Mouse (Mus musculus) E14TG2a.4 (cell line): ENCODE measurements around the gene Srgap2.

Experiments used
- H3K27me3 ChIP-seq: 2 replicates; pipeline ENCODE4 v1.6.1; 2014; ENCODE audit warnings: low read length, control low read depth; ENCODE audit not compliant: insufficient read depth
- H3K36me3 ChIP-seq: 2 replicates; pipeline ENCODE4 v1.6.1; 2014; ENCODE audit warnings: low read length, control low read depth; ENCODE audit not compliant: insufficient read depth
- H3K4me1 ChIP-seq: replicated peaks from 2 replicates; pipeline ENCODE4 v1.6.1; 2014; ENCODE audit warnings: low read depth, low read length, control low read depth
- H3K4me3 ChIP-seq: replicated peaks from 2 replicates; pipeline ENCODE4 v1.5.1; 2014; ENCODE audit warnings: mild to moderate bottlenecking, low read length
- H3K9me3 ChIP-seq: 2 replicates; pipeline ENCODE4 v1.6.1; 2014; ENCODE audit warnings: low read length, control low read depth
- CTCF ChIP-seq: conservative IDR thresholded peaks from 2 replicates; pipeline ENCODE4 v1.5.1; 2014; ENCODE audit warnings: low read length
- NANOG ChIP-seq: IDR thresholded peaks from 2 replicates; pipeline ENCODE4 v1.6.1; 2014; ENCODE audit warnings: borderline replicate concordance, low read length, mixed read lengths
- POU5F1 ChIP-seq: IDR thresholded peaks from 2 replicates; pipeline ENCODE4 v1.6.1; 2014; ENCODE audit warnings: low read length, borderline replicate concordance

The Srgap2 gene

DNA sequence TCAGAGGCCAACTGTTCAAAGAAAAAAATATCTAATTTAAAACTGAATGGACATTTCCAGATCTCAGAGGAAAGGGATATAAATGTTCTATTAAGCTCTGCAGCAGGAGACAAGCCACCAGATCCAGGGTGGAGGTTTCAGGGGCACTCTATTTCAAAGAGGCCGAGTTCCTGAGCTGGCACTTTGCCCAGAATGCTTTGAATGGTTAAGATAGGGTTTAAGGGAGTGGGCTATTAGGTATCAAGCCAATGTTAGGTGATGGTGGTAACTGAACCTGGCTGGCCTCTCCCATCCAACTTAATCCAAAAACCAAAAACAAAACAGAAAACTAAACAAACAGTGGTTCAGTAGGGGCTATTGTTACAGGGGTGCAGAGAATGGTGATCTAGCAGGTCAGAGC lies 146.9 kb downstream of the Srgap2 start:
- TF ChIP-seq NANOG, result no peak
- TF ChIP-seq POU5F1, result no peak
- TF ChIP-seq CTCF, result no peak
- peaks cover 21% of the 10 kb centered on the region for H3K9me3 ChIP-seq

DNA sequence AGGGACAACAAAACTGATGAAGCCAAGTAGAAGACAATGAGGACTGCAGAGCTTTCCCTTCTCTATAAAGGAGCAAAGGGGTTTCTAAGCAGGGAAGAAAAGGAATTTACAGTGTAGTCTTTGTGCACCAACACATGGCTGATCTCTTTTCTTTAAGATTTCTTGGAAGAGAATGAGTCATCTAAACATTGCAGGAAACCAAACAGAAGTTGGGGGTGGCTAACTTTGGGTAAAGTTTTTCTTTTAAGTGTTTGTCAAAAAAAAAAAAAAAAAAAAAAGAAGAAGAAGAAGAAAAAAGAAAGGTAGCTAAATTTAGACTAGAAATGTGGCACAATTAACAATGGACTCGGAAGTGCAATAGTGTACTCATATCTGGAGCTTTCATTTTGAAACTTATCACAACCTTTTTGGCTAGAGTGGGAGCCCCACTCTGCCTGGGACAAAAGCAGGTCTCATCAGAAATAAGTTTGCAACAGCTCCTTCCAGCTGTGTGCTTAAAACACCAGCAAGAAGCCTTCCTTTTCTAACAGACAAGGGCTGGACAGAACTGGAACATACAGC lies 148.2 kb downstream of the Srgap2 start:
- TF ChIP-seq POU5F1 (no peak), NANOG (no peak), CTCF (no peak)
- Histone ChIP-seq H3K27me3 (no peaks in the 10 kb centered on the region), H3K4me1 (peaks cover 10% of the 10 kb centered on the region)

More for the DNA sequence above, 146.9 kb downstream of the Srgap2 start:
- Histone ChIP-seq H3K27me3 (no peaks in the 10 kb centered on the region), H3K36me3 (peaks cover 11% of the 10 kb centered on the region), H3K4me3 (no peak overlapping the region), H3K4me1 (peaks cover 10% of the 10 kb centered on the region)

DNA sequence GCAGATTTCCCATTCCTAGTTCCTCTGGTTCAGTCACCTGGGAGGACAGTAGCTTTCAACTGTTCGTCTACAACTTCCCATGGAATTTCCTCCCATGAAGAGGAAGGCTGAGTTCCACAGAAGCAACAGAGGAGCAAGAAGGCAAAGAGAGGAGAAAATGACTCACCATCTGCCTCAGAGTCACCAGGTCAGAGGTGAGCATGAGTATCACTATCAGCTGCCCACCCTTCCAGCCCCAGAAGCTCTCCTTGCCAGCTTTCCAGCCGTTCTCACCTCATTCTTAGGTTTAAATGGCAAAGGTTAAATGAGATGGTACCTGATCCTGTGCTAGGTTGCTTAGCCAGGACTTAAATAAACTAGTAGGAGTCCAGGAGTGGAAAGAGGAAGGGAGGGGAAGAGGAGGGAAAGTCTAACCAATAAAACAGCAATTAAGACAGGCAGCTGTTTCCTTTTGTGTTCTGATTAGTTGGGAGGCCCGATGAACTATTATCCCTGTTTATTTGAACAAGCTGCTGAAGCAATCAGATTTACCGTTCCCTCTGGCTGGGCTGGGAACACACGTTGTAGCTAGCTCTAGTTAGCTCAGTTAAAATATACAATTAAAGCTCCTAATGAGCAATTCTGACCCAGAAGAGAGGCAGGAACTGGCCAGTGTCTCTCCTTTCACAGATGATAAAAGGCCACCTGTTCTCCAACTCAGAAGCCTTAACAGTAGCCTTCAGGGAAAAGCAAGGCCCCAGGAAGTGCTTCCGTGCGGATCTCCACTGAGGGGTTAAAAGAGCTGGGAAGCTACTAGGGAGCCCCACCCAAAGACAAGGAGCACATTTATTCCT lies 148.9 kb downstream of the Srgap2 start:
- peaks cover 11% of the 10 kb centered on the region for H3K36me3 ChIP-seq
- TF ChIP-seq NANOG (no peak), POU5F1 (no peak), CTCF (no peak)
- H3K4me3 ChIP-seq, result no peak overlapping the region

More for the DNA sequence above, 148.2 kb downstream of the Srgap2 start:
- no peak overlapping the region for H3K4me3 ChIP-seq
- peaks cover 11% of the 10 kb centered on the region for H3K36me3 ChIP-seq
- H3K9me3 ChIP-seq, result peaks cover 21% of the 10 kb centered on the region

GRCm38 (mm10) chr1:131365832-131366231 lies 161.3 kb downstream of the Srgap2 start:
- Histone ChIP-seq H3K36me3 (peaks cover 33% of the 10 kb centered on the region), H3K4me3 (no peak overlapping the region), H3K27me3 (no peaks in the 10 kb centered on the region), H3K4me1 (peaks cover 7% of the 10 kb centered on the region), H3K9me3 (no peaks in the 10 kb centered on the region)
- TF ChIP-seq CTCF (no peak), NANOG (peak; percentile 80)

More for the DNA sequence above, 148.9 kb downstream of the Srgap2 start:
- H3K4me1 ChIP-seq, result peaks cover 10% of the 10 kb centered on the region
- H3K9me3 ChIP-seq, result peaks cover 21% of the 10 kb centered on the region
- no peaks in the 10 kb centered on the region for H3K27me3 ChIP-seq

GRCm38 (mm10) chr1:131364432-131364831 lies 162.7 kb downstream of the Srgap2 start:
- no peak for TF ChIP-seq POU5F1
- no peak for TF ChIP-seq CTCF
- no peak for TF ChIP-seq NANOG
- Histone ChIP-seq H3K4me1 (peaks cover 7% of the 10 kb centered on the region), H3K27me3 (no peaks in the 10 kb centered on the region), H3K9me3 (no peaks in the 10 kb centered on the region), H3K4me3 (no peak overlapping the region), H3K36me3 (peaks cover 41% of the 10 kb centered on the region)

- Histone ChIP-seq H3K27me3 (no peaks in the 10 kb centered on the region), H3K4me3 (no peak overlapping the region), H3K36me3 (peaks cover 41% of the 10 kb centered on the region), H3K4me1 (peaks cover 7% of the 10 kb centered on the region), H3K9me3 (no peaks in the 10 kb centered on the region)
- TF ChIP-seq NANOG (no peak), POU5F1 (no peak), CTCF (no peak)
Measured at GRCm38 (mm10) chr1:131363887-131364286, 163.3 kb downstream of the Srgap2 start.

GRCm38 (mm10) chr1:131362089-131362488 lies 165.1 kb downstream of the Srgap2 start:
- TF ChIP-seq NANOG (no peak), POU5F1 (no peak), CTCF (no peak)
- peaks cover 7% of the 10 kb centered on the region for H3K4me1 ChIP-seq
- H3K36me3 ChIP-seq, result peaks cover 47% of the 10 kb centered on the region
- H3K27me3 ChIP-seq, result no peaks in the 10 kb centered on the region
- no peaks in the 10 kb centered on the region for H3K9me3 ChIP-seq
- H3K4me3 ChIP-seq, result no peak overlapping the region

DNA sequence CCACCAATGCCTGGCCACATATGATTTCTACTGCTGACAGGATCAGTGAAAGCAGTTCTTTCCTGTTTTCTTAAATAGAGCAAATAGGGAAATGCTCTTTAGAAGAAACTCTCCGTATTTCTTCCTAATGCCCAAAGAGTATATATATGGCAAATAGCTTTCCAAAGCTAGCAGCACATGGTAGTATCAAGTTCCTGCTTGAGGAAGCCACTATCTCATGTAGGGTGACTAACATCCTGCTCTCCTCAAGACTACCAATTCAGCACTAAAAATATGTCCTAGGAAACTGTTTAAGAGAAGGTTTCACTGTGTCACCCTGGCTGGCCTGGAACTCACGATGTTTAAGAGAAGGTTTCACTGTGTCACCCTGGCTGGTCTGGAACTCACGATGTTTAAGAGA lies 166.4 kb downstream of the Srgap2 start:
- no peak overlapping the region for H3K4me3 ChIP-seq
- H3K4me1 ChIP-seq, result peaks cover 4% of the 10 kb centered on the region
- H3K27me3 ChIP-seq, result no peaks in the 10 kb centered on the region
- no peaks in the 10 kb centered on the region for H3K9me3 ChIP-seq
- H3K36me3 ChIP-seq, result peaks cover 59% of the 10 kb centered on the region
- TF ChIP-seq POU5F1 (no peak), NANOG (no peak), CTCF (no peak)

DNA sequence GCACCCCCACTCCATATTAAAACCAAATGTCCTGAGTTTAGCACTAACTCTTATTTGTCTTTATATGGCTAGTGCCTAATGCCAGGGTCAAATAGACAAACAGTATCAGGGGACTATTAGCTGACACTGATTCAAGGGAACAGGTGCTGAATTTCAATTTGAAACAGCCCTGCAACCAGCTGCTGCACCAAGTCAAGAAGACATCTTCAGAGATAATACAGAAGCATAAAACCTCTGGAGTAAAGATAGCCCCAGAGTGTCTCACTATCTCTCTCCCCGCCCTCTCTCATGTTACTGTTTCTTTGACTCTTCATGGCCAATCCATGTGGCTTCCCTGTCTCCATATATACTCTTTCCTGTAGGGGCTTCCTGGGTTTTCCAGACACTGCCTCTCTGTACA lies 167.5 kb downstream of the Srgap2 start:
- TF ChIP-seq POU5F1 (no peak), CTCF (no peak), NANOG (no peak)
- H3K4me3 ChIP-seq, result no peak overlapping the region
- peaks cover 70% of the 10 kb centered on the region for H3K36me3 ChIP-seq

More for the DNA sequence above, 167.5 kb downstream of the Srgap2 start:
- no peaks in the 10 kb centered on the region for H3K27me3 ChIP-seq
- H3K9me3 ChIP-seq, result no peaks in the 10 kb centered on the region
- no peaks in the 10 kb centered on the region for H3K4me1 ChIP-seq
